13 mouse cellular contexts compared by ENCODE assay signal in the genomic region with DNA sequence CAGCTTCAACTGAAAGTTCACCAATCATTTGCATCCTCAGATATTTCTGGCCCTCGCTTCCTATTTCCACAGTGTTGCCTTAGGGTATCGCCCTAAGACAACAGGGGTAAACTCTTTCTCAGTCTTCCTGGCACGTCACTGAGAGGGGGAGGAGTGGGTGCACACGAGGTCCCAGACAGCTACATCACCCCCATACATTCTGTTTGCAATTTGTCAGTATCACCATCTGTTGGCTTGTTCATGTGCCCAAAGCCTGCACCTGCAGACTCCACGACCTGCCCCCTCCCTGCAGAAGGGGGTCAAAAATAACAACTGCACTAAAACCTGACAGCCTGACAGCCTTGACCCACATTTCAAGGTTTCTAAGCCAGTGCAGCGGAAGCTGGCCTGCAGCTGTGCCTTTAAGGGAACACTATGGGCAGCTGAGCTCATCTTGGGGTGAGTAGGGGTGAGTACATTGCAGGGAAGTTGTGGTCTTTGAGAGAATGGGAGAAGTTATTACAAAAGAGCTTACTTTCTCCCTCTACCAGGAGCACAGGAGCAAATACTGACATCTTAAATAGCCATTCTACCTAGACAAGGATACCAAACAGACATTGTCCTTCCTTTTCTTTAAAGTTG. TPM values are rescaled to one million over a fixed set of nuclear protein-coding genes. Genes with fewer than 3 reads are reported as not detected.
DNase-seq lines count a peak whose midpoint lies in the region; ATAC-seq lines count a peak whose summit lies in the region.
"Had no signal": no experiment of that assay in that cellular context is flagged by ENCODE, and none has a peak within 500 bp of the region (broad histone marks: within the 10 kb centered on the region; RNA-seq: fewer than 3 reads in every experiment).

No protein-coding gene starts in this region.

- intact Hi-C loops in left cerebral cortex, postnatal 10 days (cut with DNase I): no loop called here

- H3K27me3 ChIP-seq in forebrain, embryonic 16.5 days (replicated peaks; ENCODE audit: control insufficient read depth, insufficient read depth, low read length): no peaks in the 10 kb centered on the region
- no peaks in the 10 kb centered on the region for H3K27me3 ChIP-seq in splenic B cell, adult 2 months (ENCODE audit: control insufficient read depth, insufficient read depth, low read length, poor library complexity, severe bottlenecking)
- no peaks in the 10 kb centered on the region for H3K27me3 ChIP-seq in kidney, embryonic 16.5 days (ENCODE audit: insufficient read depth, low read length)

- H3K4me3 ChIP-seq in forebrain, embryonic 16.5 days (replicated peaks; ENCODE audit: low read length): no peak overlapping the region
- no peak overlapping the region for H3K4me3 ChIP-seq in kidney, embryonic 16.5 days (ENCODE audit: low read length)

- no peak for DNase-seq in frontal cortex, postnatal 14 days (ENCODE audit: low spot score in 2 of 2)
- DNase-seq in A20 (ENCODE audit: low read depth, low spot score): peak; percentile 94
- peak; percentile 60 for DNase-seq in splenic B cell, adult 2 months (ENCODE audit: low read depth, low spot score)
- DNase-seq in Muller cell, postnatal 12 days (ENCODE audit: inconsistent ontology term): no peak
- DNase-seq in left cerebral cortex, postnatal 10 days (ENCODE audit: extremely low spot score in 1 of 2, low spot score in 2 of 2): no peak
- DNase-seq: cerebellum, postnatal 36 days; gastrocnemius, postnatal 10 days; heart, postnatal 36 days; kidney, adult 2 months had no signal

- 44% methylated on average over 6 of the region's 6 CpGs for WGBS in forebrain, embryonic 16.5 days
- WGBS in kidney, embryonic 16.5 days: 51% methylated on average over 6 of the region's 6 CpGs

- peaks cover 17% of the 10 kb centered on the region for H3K4me1 ChIP-seq in forebrain, embryonic 16.5 days (replicated peaks; ENCODE audit: control insufficient read depth, insufficient read depth, low read length)
- H3K4me1 ChIP-seq in kidney, embryonic 16.5 days (ENCODE audit: insufficient read depth, low read length): peaks cover 7% of the 10 kb centered on the region

- ATAC-seq in frontal cortex, adult (ENCODE audit: low TSS enrichment): 0 out of 2 replicates have a peak, but pooled peaks have one; percentile 22
- peak; percentile 46; the same call in 1 of the 2 replicates for ATAC-seq in forebrain, embryonic 16.5 days
- no peak for ATAC-seq in kidney, embryonic 16.5 days (ENCODE audit: low FRiP score, low TSS enrichment)
- ATAC-seq: CD4-positive, CD25-positive, alpha-beta regulatory T cell, adult 4 months had no signal

- H3K4me2 ChIP-seq in forebrain, embryonic 16.5 days (ENCODE audit: low read length): no peak overlapping the region
- no peak overlapping the region for H3K4me2 ChIP-seq in kidney, embryonic 16.5 days (replicated peaks; ENCODE audit: low read depth, low read length)

- no peaks in the 10 kb centered on the region for H3K9me3 ChIP-seq in forebrain, embryonic 16.5 days (ENCODE audit: control insufficient read depth, low read length)
- no peaks in the 10 kb centered on the region for H3K9me3 ChIP-seq in kidney, embryonic 16.5 days (ENCODE audit: low read length)

- H3K36me3 ChIP-seq in forebrain, embryonic 16.5 days (ENCODE audit: control insufficient read depth, insufficient read depth): no peaks in the 10 kb centered on the region
- H3K36me3 ChIP-seq in splenic B cell, adult 2 months (ENCODE audit: control insufficient read depth, insufficient read depth, low read length, poor library complexity, severe bottlenecking): no peaks in the 10 kb centered on the region
- no peaks in the 10 kb centered on the region for H3K36me3 ChIP-seq in kidney, embryonic 16.5 days (ENCODE audit: insufficient read depth, low read length)

- H3K27ac ChIP-seq in forebrain, embryonic 16.5 days (ENCODE audit: low read length): no peak overlapping the region
- H3K27ac ChIP-seq in kidney, embryonic 16.5 days (ENCODE audit: low read length): no peak overlapping the region

- no peak overlapping the region for H3K9ac ChIP-seq in forebrain, embryonic 16.5 days (replicated peaks; ENCODE audit: low read depth, low read length)
- no peak overlapping the region for H3K9ac ChIP-seq in kidney, embryonic 16.5 days (replicated peaks; ENCODE audit: low read length)

RNA-seq across cellular contexts. Expression of gene Atl2, which starts 58.8 kb away (rescaled TPM):
- polyA plus RNA-seq in forebrain, embryonic 16.5 days (2015; fragmentation: Nextera tagmentation; extraction: Ambion mirVana): 38.6 and 39.2 TPM in 2 replicates
- polyA plus RNA-seq in kidney, embryonic 16.5 days (2015; fragmentation: Nextera tagmentation; extraction: Ambion mirVana): 42.3 and 42.4 TPM in 2 replicates
- total RNA-seq in left cerebral cortex, postnatal 10 days (2021): 10 to 100 TPM; 66.6 to 71.3 TPM

Comparison
In these comparisons a context has a peak if more than half of its experiments do, and no peak if none do; other contexts are left out.
1. DNase-seq: peak in A20 (single experiment) and splenic B cell, adult 2 months (single experiment); none in frontal cortex, postnatal 14 days (0 of 2), Muller cell, postnatal 12 days (single experiment) and left cerebral cortex, postnatal 10 days (0 of 2).